In genomic region chr6:115619818-115620217, GRCm38 (mm10) we compare ENCODE assay signal across 12 mouse cellular contexts. TPM values are rescaled to one million over a fixed set of nuclear protein-coding genes. Genes with fewer than 3 reads are reported as not detected.
A peak's percentile ranks its signal among the peaks of the same experiment; 100 is the strongest.
DNase-seq lines count a peak whose midpoint lies in the region; ATAC-seq and TF ChIP-seq lines count a peak whose summit lies in the region.
"Had no signal": no experiment of that assay in that cellular context is flagged by ENCODE, and none has a peak within 500 bp of the region (broad histone marks: within the 10 kb centered on the region; RNA-seq: fewer than 3 reads in every experiment).

No protein-coding gene starts in this region.

- no peak overlapping the region for H3K9ac ChIP-seq in heart, embryonic 12.5 days
- H3K9ac ChIP-seq in kidney, postnatal 0 days (ENCODE audit: low read depth, low read length): no peak overlapping the region
- H3K9ac ChIP-seq: forebrain, embryonic 12.5 days; midbrain, embryonic 12.5 days had no signal

- H3K4me2 ChIP-seq in heart, embryonic 12.5 days: no peak overlapping the region
- no peak overlapping the region for H3K4me2 ChIP-seq in kidney, postnatal 0 days (ENCODE audit: low read length)
- H3K4me2 ChIP-seq: forebrain, embryonic 12.5 days; midbrain, embryonic 12.5 days had no signal

- no peak overlapping the region for H3K4me3 ChIP-seq in heart, embryonic 12.5 days
- H3K4me3 ChIP-seq in brown adipose tissue, adult 24 weeks (ENCODE audit: insufficient read depth, low read depth, low read length): no peak overlapping the region
- no peak overlapping the region for H3K4me3 ChIP-seq in kidney, postnatal 0 days (replicated peaks; ENCODE audit: low read depth, low read length)
- H3K4me3 ChIP-seq: forebrain, embryonic 12.5 days; midbrain, embryonic 12.5 days had no signal

- no peak for TF ChIP-seq CTCF in kidney, postnatal 0 days (IDR thresholded peaks at IDR 0.05; ENCODE audit: low read depth)

- no peaks in the 10 kb centered on the region for H3K27me3 ChIP-seq in heart, embryonic 12.5 days (replicated peaks)
- H3K27me3 ChIP-seq in kidney, postnatal 0 days (ENCODE audit: insufficient read depth, low read length): no peaks in the 10 kb centered on the region
- H3K27me3 ChIP-seq: forebrain, embryonic 12.5 days; midbrain, embryonic 12.5 days; Patski had no signal

- no peaks in the 10 kb centered on the region for H3K4me1 ChIP-seq in heart, embryonic 12.5 days (replicated peaks)
- H3K4me1 ChIP-seq in brown adipose tissue, adult 24 weeks (ENCODE audit: control insufficient read depth, insufficient read depth, insufficient read length, low read length): peaks cover 6% of the 10 kb centered on the region
- H3K4me1 ChIP-seq in kidney, postnatal 0 days (replicated peaks; ENCODE audit: insufficient read depth, low read length): no peaks in the 10 kb centered on the region
- H3K4me1 ChIP-seq: forebrain, embryonic 12.5 days; midbrain, embryonic 12.5 days had no signal

- no peaks in the 10 kb centered on the region for H3K9me3 ChIP-seq in heart, embryonic 12.5 days (replicated peaks)
- no peaks in the 10 kb centered on the region for H3K9me3 ChIP-seq in kidney, postnatal 0 days (replicated peaks; ENCODE audit: low read length)
- H3K9me3 ChIP-seq: forebrain, embryonic 12.5 days; midbrain, embryonic 12.5 days had no signal

- peak; percentile 95 for DNase-seq in heart, adult 11 months
- peak; percentile 34 for DNase-seq in kidney, postnatal 0 days (ENCODE audit: low spot score)
- peak; percentile 44 to 60 for DNase-seq in thymus, adult 18-20 months
- no peak for DNase-seq in layer of hippocampus, postnatal 36 days
- no peak for DNase-seq in yolk sac, embryonic 10.5 days (ENCODE audit: low spot score)
- DNase-seq: spleen, adult 18-20 months had no signal

- peaks cover 96% of the 10 kb centered on the region for H3K36me3 ChIP-seq in heart, embryonic 12.5 days
- peaks cover 75% of the 10 kb centered on the region for H3K36me3 ChIP-seq in kidney, postnatal 0 days (ENCODE audit: insufficient read depth, low read length)

- no peak overlapping the region for H3K27ac ChIP-seq in heart, embryonic 12.5 days (ENCODE audit: poor library complexity, severe bottlenecking)
- H3K27ac ChIP-seq in brown adipose tissue, adult 24 weeks (replicated peaks; ENCODE audit: low read depth, low read length): peak overlapping the region; percentile 23; the same call in 1 of the 2 replicates
- no peak overlapping the region for H3K27ac ChIP-seq in kidney, postnatal 0 days
- H3K27ac ChIP-seq: forebrain, embryonic 12.5 days; midbrain, embryonic 12.5 days had no signal

- 88% methylated on average over 10 of the region's 10 CpGs for WGBS in heart, embryonic 12.5 days
- WGBS in kidney, postnatal 0 days: 79% methylated on average over 10 of the region's 10 CpGs

- no peak for ATAC-seq in heart, embryonic 12.5 days (ENCODE audit: insufficient number of reproducible peaks, low FRiP score)
- no peak for ATAC-seq in kidney, postnatal 0 days (replicated peaks; ENCODE audit: low FRiP score, low read depth)
- no peak for ATAC-seq in erythroblast, adult 5-6 weeks (replicated peaks; ENCODE audit: low FRiP score, poor library complexity, severe bottlenecking)
- ATAC-seq: Patski had no signal

RNA-seq across cellular contexts. Expression of gene Mkrn2, which starts 18.1 kb away (rescaled TPM):
- 21.6 and 21.8 TPM in 2 replicates for polyA plus RNA-seq in heart, embryonic 12.5 days (2016; fragmentation: Nextera tagmentation; extraction: Ambion mirVana)
- polyA plus RNA-seq in brown adipose tissue, adult 24 weeks (2012; ENCODE audit: insufficient read depth, insufficient read length, missing spikeins): 20.5 and 34.1 TPM in 2 replicates
- 27.4 and 28.2 TPM in 2 replicates for polyA plus RNA-seq in kidney, postnatal 0 days (2015; fragmentation: Nextera tagmentation; extraction: Ambion mirVana)
- total RNA-seq in layer of hippocampus, postnatal 36 days (2021): 10 to 100 TPM; 32.8 to 34.0 TPM
- total RNA-seq in erythroblast, adult 5-6 weeks (2015; ENCODE audit: low replicate concordance): 0.58 and 0.84 TPM in 2 replicates
- 0.84 and 6.6 TPM in 2 replicates for total RNA-seq in erythroblast, adult 5-6 weeks (2017; ENCODE audit: low replicate concordance)

RNA-seq across cellular contexts. Expression of gene Mkrn2os, which starts 27.4 kb away (rescaled TPM):
- 0.33 TPM in 1 of 2 replicates, not detected in the other for polyA plus RNA-seq in heart, embryonic 12.5 days (2016; fragmentation: Nextera tagmentation; extraction: Ambion mirVana)
- polyA plus RNA-seq in brown adipose tissue, adult 24 weeks (2012; ENCODE audit: insufficient read depth, insufficient read length, missing spikeins): not detected in 2 replicates
- polyA plus RNA-seq in kidney, postnatal 0 days (2015; fragmentation: Nextera tagmentation; extraction: Ambion mirVana): 7.6 and 8.3 TPM in 2 replicates
- total RNA-seq in layer of hippocampus, postnatal 36 days (2021): not detected
- total RNA-seq in erythroblast, adult 5-6 weeks (2015; ENCODE audit: low replicate concordance): not detected in 2 replicates
- total RNA-seq in erythroblast, adult 5-6 weeks (2017; ENCODE audit: low replicate concordance): not detected in 2 replicates

RNA-seq across cellular contexts. Expression of gene Raf1, which starts 56.6 kb away (rescaled TPM):
- polyA plus RNA-seq in heart, embryonic 12.5 days (2016; fragmentation: Nextera tagmentation; extraction: Ambion mirVana): 109 TPM in 2 replicates
- polyA plus RNA-seq in brown adipose tissue, adult 24 weeks (2012; ENCODE audit: insufficient read depth, insufficient read length, missing spikeins): 70.3 and 114 TPM in 2 replicates
- 67.4 and 68.0 TPM in 2 replicates for polyA plus RNA-seq in kidney, postnatal 0 days (2015; fragmentation: Nextera tagmentation; extraction: Ambion mirVana)
- 10 to 100 TPM; 85.9 to 99.4 TPM for total RNA-seq in layer of hippocampus, postnatal 36 days (2021)
- 28.4 and 44.7 TPM in 2 replicates for total RNA-seq in erythroblast, adult 5-6 weeks (2015; ENCODE audit: low replicate concordance)
- 19.2 and 36.5 TPM in 2 replicates for total RNA-seq in erythroblast, adult 5-6 weeks (2017; ENCODE audit: low replicate concordance)

Comparison
In these comparisons a context has a peak if more than half of its experiments do, and no peak if none do; other contexts are left out.
1. DNase-seq: peak in heart, adult 11 months (single experiment), kidney, postnatal 0 days (single experiment) and thymus, adult 18-20 months (2 of 2); none in layer of hippocampus, postnatal 36 days (0 of 2) and yolk sac, embryonic 10.5 days (single experiment).